Mouse (Mus musculus) MEL (cell line): Measurements from ENCODE around the gene Abt1. TPM values are rescaled to one million over a fixed set of nuclear protein-coding genes. Genes with fewer than 3 reads are reported as not detected.

Experiments
- DNase-seq: peaks from one replicate; pipeline ENCODE4 v3.0.0; 2011; ENCODE audit warnings: low read depth, low spot score
- H3K27ac ChIP-seq: 2 replicates; pipeline ENCODE4 v1.5.1; 2012; ENCODE audit warnings: low read depth, mild to moderate bottlenecking, control low read depth, low read length, moderate library complexity; ENCODE audit not compliant: control insufficient read depth
- H3K27me3 ChIP-seq, 2 experiments: fragments of 150-350 bp in 1 of 2; sonication (generic) in 1 of 2; 2 replicates each; pipeline ENCODE4 v1.6.1; 2012; ENCODE audit warnings: low read length in 2 of 2, mild to moderate bottlenecking in 2 of 2, improper control_type of control experiment in 1 of 2, moderate library complexity in 1 of 2; ENCODE audit not compliant: insufficient read depth in 2 of 2, control insufficient read depth in 1 of 2
- H3K36me3 ChIP-seq, 2 experiments: 2 replicates each; pipeline ENCODE4 v1.6.1; 2012 to 2014; ENCODE audit warnings: low read length in 2 of 2, improper control_type of control experiment in 1 of 2, inconsistent platforms in 1 of 2, mild to moderate bottlenecking in 1 of 2; ENCODE audit not compliant: insufficient read depth in 2 of 2, control insufficient read depth in 1 of 2
- H3K4me1 ChIP-seq, 2 experiments: fragments of 150-350 bp in 1 of 2; sonication (generic) in 1 of 2; 2 replicates each; pipeline ENCODE4 v1.6.1; 2012; ENCODE audit warnings: low read length in 2 of 2, improper control_type of control experiment in 1 of 2, mild to moderate bottlenecking in 1 of 2; ENCODE audit not compliant: insufficient read depth in 2 of 2, control insufficient read depth in 1 of 2
- H3K4me3 ChIP-seq, 2 experiments: fragments of 150-350 bp in 1 of 2; sonication (generic) in 1 of 2; 2 replicates each; pipeline ENCODE4 v1.5.1; 2012; ENCODE audit warnings: low read depth in 2 of 2, low read length in 2 of 2, mild to moderate bottlenecking in 2 of 2, moderate library complexity in 2 of 2, control low read depth in 1 of 2, improper control_type of control experiment in 1 of 2; ENCODE audit not compliant: control insufficient read depth in 1 of 2, insufficient read depth in 1 of 2
- H3K79me2 ChIP-seq: 2 replicates; pipeline ENCODE4 v1.6.1; 2012; ENCODE audit warnings: mild to moderate bottlenecking, low read length, moderate library complexity; ENCODE audit not compliant: control insufficient read depth, poor library complexity, insufficient read depth
- H3K9ac ChIP-seq: 2 replicates; pipeline ENCODE4 v1.6.1; 2012; ENCODE audit warnings: low read depth, mild to moderate bottlenecking, control low read depth, low read length, moderate library complexity; ENCODE audit not compliant: control insufficient read depth, poor library complexity, severe bottlenecking
- H3K9me3 ChIP-seq: fragments of 150-350 bp; sonication (generic); replicated peaks from 2 replicates; pipeline ENCODE4 v1.6.1; 2012; ENCODE audit warnings: mild to moderate bottlenecking, low read length, improper control_type of control experiment, moderate library complexity; ENCODE audit not compliant: insufficient read depth
- CHD2 ChIP-seq: IDR thresholded peaks from 2 replicates; pipeline ENCODE4 v1.6.1; 2011; ENCODE audit warnings: low read length, improper control_type of control experiment
- E2F4 ChIP-seq: IDR thresholded peaks from 2 replicates; pipeline ENCODE4 v1.6.1; 2011; ENCODE audit warnings: low read depth, low read length, improper control_type of control experiment, borderline replicate concordance
- ELF1 ChIP-seq: IDR thresholded peaks from 2 replicates; pipeline ENCODE4 v1.6.1; 2014; ENCODE audit warnings: low read depth, mild to moderate bottlenecking, inconsistent platforms, low read length, improper control_type of control experiment, moderate library complexity
- EP300 ChIP-seq, 2 experiments: IDR thresholded peaks; 2 replicates each; pipeline ENCODE4 v1.6.1; 2011; ENCODE audit warnings: improper control_type of control experiment in 2 of 2, low read length in 2 of 2, low read depth in 1 of 2, mild to moderate bottlenecking in 1 of 2
- ETS1 ChIP-seq: IDR thresholded peaks from 2 replicates; pipeline ENCODE4 v1.6.1; 2012; ENCODE audit warnings: low read depth, mild to moderate bottlenecking, inconsistent platforms, low read length, improper control_type of control experiment, moderate library complexity
- GATA1 ChIP-seq: IDR thresholded peaks from 2 replicates; pipeline ENCODE4 v1.6.1; 2011; ENCODE audit warnings: low read depth, low read length, improper control_type of control experiment
- JUND ChIP-seq: IDR thresholded peaks from 2 replicates; pipeline ENCODE4 v1.6.1; 2011; ENCODE audit warnings: low read depth, mild to moderate bottlenecking, improper control_type of control experiment, low read length
- KAT2A ChIP-seq: conservative IDR thresholded peaks from 2 replicates; pipeline ENCODE4 v1.6.1; 2012; ENCODE audit warnings: low read depth, low read length, improper control_type of control experiment, inconsistent platforms
- MAFK ChIP-seq: IDR thresholded peaks from 2 replicates; pipeline ENCODE4 v1.6.1; 2011; ENCODE audit warnings: low read depth, mild to moderate bottlenecking, low read length, improper control_type of control experiment, borderline replicate concordance
- MYC ChIP-seq: IDR thresholded peaks from 2 replicates; pipeline ENCODE4 v1.6.1; 2011; ENCODE audit warnings: low read depth, mild to moderate bottlenecking, low read length, improper control_type of control experiment, moderate library complexity
- NELFE ChIP-seq: IDR thresholded peaks from 2 replicates; pipeline ENCODE4 v1.6.1; 2011; ENCODE audit warnings: low read depth, low read length, improper control_type of control experiment
- NRF1 ChIP-seq: IDR thresholded peaks from 2 replicates; pipeline ENCODE4 v1.6.1; 2014; ENCODE audit warnings: low read depth, mild to moderate bottlenecking, inconsistent platforms, low read length, improper control_type of control experiment, moderate library complexity; ENCODE audit not compliant: poor library complexity, insufficient read depth, severe bottlenecking
- POLR2AphosphoS2 ChIP-seq: IDR thresholded peaks from 2 replicates; pipeline ENCODE4 v1.6.1; 2011; ENCODE audit warnings: low read length, improper control_type of control experiment
- POLR2AphosphoS5 ChIP-seq: IDR thresholded peaks from 2 replicates; pipeline ENCODE4 v1.6.1; 2012; ENCODE audit warnings: low read depth, borderline replicate concordance, mild to moderate bottlenecking, inconsistent platforms, low read length, moderate library complexity, mixed read lengths
- RCOR1 ChIP-seq: IDR thresholded peaks from 2 replicates; pipeline ENCODE4 v1.6.1; 2012; ENCODE audit warnings: low read depth, mild to moderate bottlenecking, inconsistent platforms, low read length, improper control_type of control experiment
- SIN3A ChIP-seq: IDR thresholded peaks from 2 replicates; pipeline ENCODE4 v1.6.1; 2012; ENCODE audit warnings: low read length, improper control_type of control experiment, inconsistent platforms
- SMC3 ChIP-seq: IDR thresholded peaks from 2 replicates; pipeline ENCODE4 v1.6.1; 2011; ENCODE audit warnings: low read depth, low read length, improper control_type of control experiment
- TAL1 ChIP-seq: IDR thresholded peaks from 2 replicates; pipeline ENCODE4 v1.6.1; 2012; ENCODE audit warnings: mild to moderate bottlenecking, inconsistent platforms, low read length, moderate library complexity, mixed read lengths
- TBP ChIP-seq: IDR thresholded peaks from 2 replicates; pipeline ENCODE4 v1.8.0; 2011; ENCODE audit warnings: low read depth, low read length, improper control_type of control experiment
- TCF12 ChIP-seq: IDR thresholded peaks from 2 replicates; pipeline ENCODE4 v1.6.1; 2014; ENCODE audit warnings: low read depth, mild to moderate bottlenecking, inconsistent platforms, low read length, improper control_type of control experiment, moderate library complexity
- UBTF ChIP-seq: IDR thresholded peaks from 2 replicates; pipeline ENCODE4 v1.6.1; 2012; ENCODE audit warnings: low read depth, mild to moderate bottlenecking, inconsistent platforms, low read length, improper control_type of control experiment, moderate library complexity, borderline replicate concordance; ENCODE audit not compliant: insufficient read depth
- ZC3H11A ChIP-seq: IDR thresholded peaks from 2 replicates; pipeline ENCODE4 v1.6.1; 2012; ENCODE audit warnings: low read depth, mild to moderate bottlenecking, inconsistent platforms, low read length, improper control_type of control experiment
- ZKSCAN1 ChIP-seq: IDR thresholded peaks from 2 replicates; pipeline ENCODE4 v1.6.1; 2012; ENCODE audit warnings: low read depth, mild to moderate bottlenecking, inconsistent platforms, low read length, improper control_type of control experiment, moderate library complexity
- ZMIZ1 ChIP-seq: IDR thresholded peaks from 2 replicates; pipeline ENCODE4 v1.6.1; 2012; ENCODE audit warnings: low read depth, mild to moderate bottlenecking, inconsistent platforms, low read length, improper control_type of control experiment, moderate library complexity
- polyA plus RNA-seq, 2 experiments: library from polyadenylated mRNA; stranded (reverse) in 1 of 2; unstranded in 1 of 2; fragments of >175 nt in 1 of 2; fragments of >200 nt in 1 of 2; gene quantifications; 2 replicates each; pipeline versions ENCODE4 v1.2.1 to v1.2.4; 2012; ENCODE audit warnings: low replicate concordance in 2 of 2, low read depth in 1 of 2; ENCODE audit not compliant: insufficient read length in 2 of 2, insufficient read depth in 1 of 2, missing spikeins in 1 of 2
- total RNA-seq: library from RNA; depleted of rRNA; stranded (reverse); fragments of 300-350 nt; gene quantifications from 2 replicates; pipeline ENCODE4 v1.2.3, GENCODE M21; 2012

Abt1 gene
- total and polyA plus RNA-seq, 3 experiments = 14.2 to 16.2 TPM; not detected in 1

DNA sequence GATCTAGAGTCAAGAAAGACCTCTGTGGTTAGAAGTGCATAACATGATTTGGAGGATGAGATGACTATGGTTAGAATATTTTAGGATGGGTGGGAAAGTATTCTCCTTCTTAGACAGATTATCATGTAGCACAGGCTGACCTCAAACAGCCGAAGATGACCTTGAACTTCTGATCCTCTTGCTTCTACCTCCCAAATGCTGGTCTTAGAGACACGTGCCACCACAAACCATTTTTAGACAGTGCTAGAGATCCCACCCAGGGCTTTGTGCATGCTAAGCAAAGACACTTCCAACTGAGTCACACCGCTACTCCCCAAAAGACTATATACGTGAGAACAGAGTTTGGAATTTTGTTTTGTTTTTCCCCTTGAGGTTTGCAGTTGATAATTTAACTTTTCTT, 38.4 kb upstream of the Abt1 start:
- H3K9ac ChIP-seq = no peak overlapping the region
- H3K27ac ChIP-seq = no peak overlapping the region
- H3K36me3 ChIP-seq = peaks cover 0 to 13% of the 10 kb centered on the region in 2 experiments; a peak in 2 of 4 replicates
- TF ChIP-seq ELF1 (no peak), TBP (peak; percentile 70), POLR2AphosphoS5 (no peak)
- H3K4me1 ChIP-seq = peaks cover 0 to 18% of the 10 kb centered on the region in 2 experiments; a peak in 2 of 4 replicates
- H3K79me2 ChIP-seq = no peaks in the 10 kb centered on the region
- no peaks in the 10 kb centered on the region for H3K9me3 ChIP-seq
- H3K4me3 ChIP-seq = no peak overlapping the region
- DNase-seq = no peak
- no peaks in the 10 kb centered on the region for H3K27me3 ChIP-seq

DNA sequence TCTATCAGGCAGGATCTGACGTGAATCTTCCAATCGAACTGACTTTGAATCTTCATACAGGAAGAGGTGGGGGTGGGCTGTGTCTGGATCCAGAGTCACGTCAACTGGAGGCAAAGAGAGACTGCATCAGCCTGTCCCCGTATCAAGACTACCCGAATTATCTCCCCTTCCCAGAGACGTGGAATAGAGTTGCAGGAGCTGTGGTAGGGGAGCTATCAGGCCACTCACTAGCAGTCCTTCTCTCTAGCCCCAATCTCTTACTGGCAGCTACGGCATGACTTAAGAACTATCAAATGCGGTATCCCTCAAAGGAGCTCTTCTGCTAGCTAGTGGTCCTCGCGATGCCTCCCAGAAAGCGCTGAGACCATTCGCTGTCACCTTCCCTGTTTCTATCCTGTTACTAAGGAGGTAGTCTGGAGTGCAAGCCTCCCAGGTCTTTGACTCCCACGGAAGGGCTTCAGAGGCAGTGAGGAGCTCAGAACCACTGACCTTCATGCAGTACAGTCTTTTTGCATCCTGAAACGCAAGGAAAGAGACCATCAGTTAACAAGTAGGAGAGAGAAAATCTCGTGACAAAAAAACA, 35.7 kb upstream of the Abt1 start:
- H3K9ac ChIP-seq = peak overlapping the region; percentile 28

DNA sequence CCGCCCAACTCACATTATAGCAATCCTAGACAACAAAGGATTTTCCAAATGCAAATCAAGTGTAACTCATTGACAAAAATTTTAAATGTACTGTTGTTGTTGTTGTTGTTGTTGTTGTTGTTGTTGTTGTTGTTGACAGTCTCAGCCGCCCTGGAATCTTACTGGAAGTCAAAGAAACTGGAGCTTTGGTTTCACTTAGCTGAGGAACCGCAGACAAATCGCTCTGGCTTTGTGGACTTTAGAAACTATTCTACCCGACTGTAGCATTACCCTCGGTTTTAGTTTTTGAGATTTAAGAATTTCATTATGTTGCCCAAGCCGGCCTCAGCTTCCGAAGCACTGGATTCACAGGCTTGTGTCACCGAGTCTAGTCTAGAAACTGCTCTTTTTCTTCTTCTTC, 30.3 kb upstream of the Abt1 start:
- Histone ChIP-seq H3K79me2 (no peaks in the 10 kb centered on the region; the same call in 1 of the 2 replicates), H3K36me3 (peaks cover 0 to 8% of the 10 kb centered on the region in 2 experiments; a peak in 1 of 4 replicates), H3K9me3 (no peaks in the 10 kb centered on the region), H3K4me1 (peaks cover 0 to 7% of the 10 kb centered on the region in 2 experiments; a peak in 2 of 4 replicates), H3K9ac (peak overlapping the region; percentile 73), H3K27me3 (no peaks in the 10 kb centered on the region), H3K27ac (peak overlapping the region; percentile 64), H3K4me3 (peak overlapping the region; percentile 52 to 92)
- no peak for TF ChIP-seq ZMIZ1
- TF ChIP-seq TBP = no peak
- TF ChIP-seq MYC = no peak
- no peak for TF ChIP-seq SMC3
- TF ChIP-seq UBTF = no peak
- no peak for TF ChIP-seq E2F4
- no peak for TF ChIP-seq KAT2A
- TF ChIP-seq TCF12 = no peak
- TF ChIP-seq JUND = no peak
- peak; percentile 57 for DNase-seq

More for the DNA sequence above, 35.7 kb upstream of the Abt1 start:
- no peak for TF ChIP-seq NRF1
- peak; percentile 59 to 75 for TF ChIP-seq EP300 (IDR thresholded peaks at IDR 0.05; ENCODE audit: low read depth in 1 of 2, low read length in 2 of 2)
- peak; percentile 77 for TF ChIP-seq TCF12
- TF ChIP-seq MAFK = no peak
- peak; percentile 32; the same call in 1 of the 2 replicates for TF ChIP-seq TBP
- peak; percentile 20; the same call in 1 of the 2 replicates for TF ChIP-seq CHD2
- 0 out of 2 replicates have a peak, but pooled peaks have one; percentile 16 for TF ChIP-seq RCOR1
- no peak for TF ChIP-seq NELFE
- no peak for TF ChIP-seq ZMIZ1
- no peak for TF ChIP-seq E2F4
- peak; percentile 47; the same call in 1 of the 2 replicates for TF ChIP-seq SIN3A
- TF ChIP-seq ZC3H11A = no peak
- TF ChIP-seq ZKSCAN1 = no peak
- TF ChIP-seq ELF1 = no peak
- no peak for TF ChIP-seq KAT2A
- no peak for TF ChIP-seq POLR2AphosphoS2
- no peak for TF ChIP-seq MYC
- TF ChIP-seq ETS1 = peak; percentile 37; the same call in 1 of the 2 replicates
- peak; percentile 79 for TF ChIP-seq GATA1
- peak; percentile 93 for TF ChIP-seq TAL1
- peaks cover 0 to 12% of the 10 kb centered on the region in 2 experiments; a peak in 2 of 4 replicates for H3K36me3 ChIP-seq
- H3K4me1 ChIP-seq = peaks cover 0 to 18% of the 10 kb centered on the region in 2 experiments; a peak in 2 of 4 replicates
- H3K79me2 ChIP-seq = no peaks in the 10 kb centered on the region
- H3K27ac ChIP-seq = peak overlapping the region; percentile 38
- H3K27me3 ChIP-seq = no peaks in the 10 kb centered on the region
- H3K4me3 ChIP-seq = peak overlapping the region; percentile 42 to 60
- no peaks in the 10 kb centered on the region for H3K9me3 ChIP-seq
- DNase-seq = peak; percentile 85
